Mouse (Mus musculus) kidney, embryonic 15.5 days (tissue): ENCODE measurements around the gene Mis18a. TPM values are rescaled to one million over a fixed set of nuclear protein-coding genes. Genes with fewer than 3 reads are reported as not detected.

Experiments used
- ATAC-seq: fragments of 200-750 bp; cut with Nextera tagmentation; replicated peaks from 2 replicates; pipeline ENCODE4 v1.8.0; 2017; ENCODE audit warnings: moderate TSS enrichment; ENCODE audit not compliant: low FRiP score
- H3K27ac ChIP-seq: fragments of 300-500 bp; sonication (generic); 2 replicates; pipeline ENCODE4 v1.5.1; 2015; ENCODE audit warnings: mild to moderate bottlenecking, inconsistent platforms
- H3K27me3 ChIP-seq: fragments of 300-500 bp; sonication (generic); 2 replicates; pipeline ENCODE4 v1.6.1; 2015; ENCODE audit warnings: inconsistent platforms
- H3K36me3 ChIP-seq: fragments of 300-500 bp; sonication (generic); 2 replicates; pipeline ENCODE4 v1.6.1; 2015; ENCODE audit warnings: inconsistent platforms
- H3K4me1 ChIP-seq: fragments of 300-500 bp; sonication (generic); 2 replicates; pipeline ENCODE4 v1.6.1; 2015; ENCODE audit warnings: inconsistent platforms
- H3K4me2 ChIP-seq: fragments of 300-500 bp; sonication (generic); 2 replicates; pipeline ENCODE4 v1.6.1; 2015; ENCODE audit warnings: moderate library complexity, mild to moderate bottlenecking, inconsistent platforms
- H3K4me3 ChIP-seq: fragments of 300-500 bp; sonication (generic); replicated peaks from 2 replicates; pipeline ENCODE4 v1.5.1; 2015; ENCODE audit warnings: mild to moderate bottlenecking, inconsistent platforms
- H3K9ac ChIP-seq: fragments of 300-500 bp; sonication (generic); 2 replicates; pipeline ENCODE4 v1.6.1; 2015; ENCODE audit warnings: mild to moderate bottlenecking, inconsistent platforms
- H3K9me3 ChIP-seq: fragments of 300-500 bp; sonication (generic); replicated peaks from 2 replicates; pipeline ENCODE4 v1.6.1; 2016; ENCODE audit warnings: inconsistent platforms
- WGBS: fragments of 180-500 bp; shearing (Covaris S2); methylation state at CpG from one replicate; pipeline ENCODE4 v1.1.7; 2015; ENCODE audit warnings: mixed read lengths; 5-methylcytosine and 5-hydroxymethylcytosine counted together
- polyA plus RNA-seq: library from polyadenylated mRNA; unstranded; fragments of >200 nt; fragmentation: Nextera tagmentation; extraction: Ambion mirVana; gene quantifications from 2 replicates; pipeline ENCODE4 v1.2.1, GENCODE M21; 2015

Gene Mis18a
- polyA plus RNA-seq, 1 experiment from 2014 or later: 63.7 TPM

DNA sequence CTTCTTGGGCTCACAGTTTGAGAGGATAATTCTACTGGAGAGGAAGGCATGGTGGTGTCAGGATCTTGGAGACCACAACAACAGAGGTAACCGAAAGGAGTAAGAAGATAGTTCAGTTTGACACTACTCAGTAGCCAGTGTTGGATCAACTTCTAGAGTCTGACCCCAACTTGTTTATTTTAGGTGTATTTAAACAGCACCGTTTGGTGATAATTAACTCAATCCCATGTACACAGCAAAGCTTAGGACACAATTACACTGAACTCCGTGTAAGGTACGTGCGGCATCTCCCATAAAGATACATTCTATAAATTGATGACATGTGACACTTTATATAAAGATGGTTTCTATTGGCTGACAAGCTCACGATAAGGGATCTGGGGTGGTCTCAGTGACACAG lies 52.6 kb downstream of the Mis18a start:
- no peak overlapping the region for H3K4me3 ChIP-seq
- H3K4me2 ChIP-seq: no peak overlapping the region
- H3K27ac ChIP-seq: no peak overlapping the region
- H3K9ac ChIP-seq: no peak overlapping the region
- H3K27me3 ChIP-seq: peaks cover 6% of the 10 kb centered on the region; the same call in 1 of the 2 replicates
- no peak for ATAC-seq
- no peaks in the 10 kb centered on the region for H3K9me3 ChIP-seq
- no peaks in the 10 kb centered on the region for H3K36me3 ChIP-seq
- H3K4me1 ChIP-seq: peaks cover 10% of the 10 kb centered on the region
- 94% methylated on average over 6 of the region's 6 CpGs for WGBS

DNA sequence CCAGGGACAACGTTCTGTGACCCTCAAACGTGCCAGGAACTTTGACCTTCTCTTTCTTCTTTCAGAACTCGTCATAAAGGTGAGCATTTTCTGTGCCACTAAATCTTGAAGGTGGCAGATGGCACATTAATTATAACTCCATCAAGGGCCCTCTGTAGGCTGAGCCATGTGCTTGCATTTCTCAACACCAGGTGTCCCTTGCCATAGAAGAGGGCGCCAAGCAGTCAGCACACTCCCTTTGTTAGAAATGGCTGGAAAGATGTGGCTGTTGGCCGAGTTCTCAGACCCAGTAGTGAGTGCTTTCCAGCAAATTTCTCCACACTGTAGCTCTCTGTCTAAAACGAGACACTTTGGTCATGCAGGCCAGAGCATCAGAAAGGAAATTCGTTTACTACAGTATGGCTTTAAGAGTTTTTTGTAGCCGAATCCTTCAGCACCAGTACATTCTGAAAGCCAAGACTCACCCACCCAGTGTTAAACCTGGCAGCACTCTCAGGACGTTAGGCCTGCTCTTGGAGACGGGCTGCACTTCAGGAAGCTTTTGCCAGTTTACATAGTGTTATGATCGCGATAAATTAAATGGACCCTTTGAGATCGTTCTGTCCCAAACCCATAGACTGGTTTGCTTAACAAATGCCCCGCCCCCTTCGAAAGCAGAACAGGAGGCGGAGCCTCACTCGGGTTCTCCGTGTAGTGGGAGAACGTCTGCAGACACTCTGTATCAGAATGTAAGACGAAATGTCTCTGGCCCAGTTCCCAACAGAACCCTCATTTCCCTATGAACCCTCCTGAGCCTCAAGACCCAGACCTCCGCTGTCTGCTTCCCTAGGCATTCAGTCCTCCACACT lies 53.5 kb downstream of the Mis18a start:
- no peak overlapping the region for H3K4me3 ChIP-seq
- H3K4me2 ChIP-seq: no peak overlapping the region
- ATAC-seq: no peak
- H3K27me3 ChIP-seq: peaks cover 6% of the 10 kb centered on the region; the same call in 1 of the 2 replicates
- H3K9ac ChIP-seq: no peak overlapping the region
- 83% methylated on average over 21 of the region's 21 CpGs for WGBS
- H3K4me1 ChIP-seq: peaks cover 10% of the 10 kb centered on the region
- H3K36me3 ChIP-seq: no peaks in the 10 kb centered on the region
- H3K27ac ChIP-seq: no peak overlapping the region
- no peaks in the 10 kb centered on the region for H3K9me3 ChIP-seq

Other genes with a start within 250 kb of the Mis18a start
- 2.4 and 9.6 TPM in 2 replicates for gene Mrap, start 10.8 kb upstream of the Mis18a start, polyA plus RNA-seq
- gene Urb1, start 83.0 kb upstream of the Mis18a start, polyA plus RNA-seq: 8.7 and 9.0 TPM in 2 replicates
- 0.64 and 0.91 TPM in 2 replicates for gene Eva1c, start 99.3 kb upstream of the Mis18a start, polyA plus RNA-seq
- gene Cfap298, start 207.7 kb upstream of the Mis18a start, polyA plus RNA-seq: 37.0 and 42.5 TPM in 2 replicates